Mouse (Mus musculus) forebrain, embryonic 16.5 days (tissue): Measurements from ENCODE around the gene Chst5. TPM values are rescaled to one million over a fixed set of nuclear protein-coding genes. Genes with fewer than 3 reads are reported as not detected.

Experiments used
- ATAC-seq: fragments of 200-750 bp; cut with Nextera tagmentation; 2 replicates; pipeline ENCODE4 v1.8.0; 2017; ENCODE audit warnings: mild to moderate bottlenecking, moderate library complexity
- H3K27ac ChIP-seq: fragments of 300-500 bp; sonication (generic); 2 replicates; pipeline ENCODE4 v1.5.1; 2014; ENCODE audit warnings: low read length, control low read depth
- H3K27me3 ChIP-seq: fragments of 300-500 bp; sonication (generic); replicated peaks from 2 replicates; pipeline ENCODE4 v1.6.1; 2014; ENCODE audit warnings: low read length; ENCODE audit not compliant: control insufficient read depth, insufficient read depth
- H3K36me3 ChIP-seq: fragments of 300-500 bp; sonication (generic); 2 replicates; pipeline ENCODE4 v1.6.1; 2014; ENCODE audit not compliant: control insufficient read depth, insufficient read depth
- H3K4me1 ChIP-seq: fragments of 300-500 bp; sonication (generic); replicated peaks from 2 replicates; pipeline ENCODE4 v1.6.1; 2014; ENCODE audit warnings: low read length; ENCODE audit not compliant: control insufficient read depth, insufficient read depth
- H3K4me2 ChIP-seq: fragments of 300-500 bp; sonication (generic); 2 replicates; pipeline ENCODE4 v1.6.1; 2014; ENCODE audit warnings: mild to moderate bottlenecking, low read length, control low read depth
- H3K4me3 ChIP-seq: fragments of 300-500 bp; sonication (generic); replicated peaks from 2 replicates; pipeline ENCODE4 v1.5.1; 2014; ENCODE audit warnings: mild to moderate bottlenecking, low read length, control low read depth
- H3K9ac ChIP-seq: fragments of 300-500 bp; sonication (generic); replicated peaks from 2 replicates; pipeline ENCODE4 v1.6.1; 2014; ENCODE audit warnings: low read depth, low read length, control low read depth
- H3K9me3 ChIP-seq: fragments of 300-500 bp; sonication (generic); 2 replicates; pipeline ENCODE4 v1.6.1; 2016; ENCODE audit warnings: low read length; ENCODE audit not compliant: control insufficient read depth
- WGBS: fragments of 180-500 bp; shearing (Covaris S2); extraction: QIAGEN DNeasy Blood & Tissue Kit; methylation state at CpG from one replicate; pipeline ENCODE4 v1.1.7; 2014; 5-methylcytosine and 5-hydroxymethylcytosine counted together
- polyA plus RNA-seq: library from polyadenylated mRNA; unstranded; fragments of >200 nt; fragmentation: Nextera tagmentation; extraction: Ambion mirVana; gene quantifications from 2 replicates; pipeline ENCODE4 v1.2.1, GENCODE M21; 2015

The Chst5 gene
- 2.3 and 2.6 TPM in 2 replicates for polyA plus RNA-seq

- Histone ChIP-seq H3K27ac (no peak within 1 kb of the TSS), H3K4me3 (peak within 1 kb of the TSS; percentile 49), H3K4me2 (peak within 1 kb of the TSS; percentile 92), H3K9ac (peak within 1 kb of the TSS; percentile 78), H3K27me3 (no peaks in the 10 kb centered on the region), H3K36me3 (no peaks in the 10 kb centered on the region), H3K4me1 (peaks cover 30% of the 10 kb centered on the region), H3K9me3 (no peaks in the 10 kb centered on the region)
- 2% methylated on average over 47 of the region's 47 CpGs for WGBS
- ATAC-seq = peak; percentile 24; the same call in 1 of the 2 replicates
These were observed at the start of gene Chst5 for GRCm38 (mm10) chr8:111909621-111910450. Chst5 (minus strand) TSS chr8:111910447.

- no peak for ATAC-seq
- WGBS = 89% methylated on average over 2 of the region's 2 CpGs
- Histone ChIP-seq H3K27me3 (no peaks in the 10 kb centered on the region), H3K9ac (no peak overlapping the region), H3K4me3 (no peak overlapping the region), H3K4me2 (no peak overlapping the region), H3K27ac (no peak overlapping the region), H3K4me1 (no peaks in the 10 kb centered on the region), H3K9me3 (no peaks in the 10 kb centered on the region), H3K36me3 (peaks cover 29% of the 10 kb centered on the region)
These were observed 47.0 kb upstream of the Chst5 start for GRCm38 (mm10) chr8:111957231-111957630.

- peaks cover 29% of the 10 kb centered on the region for H3K36me3 ChIP-seq
- WGBS = 92% methylated on average over 5 of the region's 5 CpGs
- H3K27ac ChIP-seq = no peak overlapping the region
- H3K27me3 ChIP-seq = no peaks in the 10 kb centered on the region
- H3K4me2 ChIP-seq = no peak overlapping the region
- ATAC-seq = no peak
- H3K9me3 ChIP-seq = no peaks in the 10 kb centered on the region
- no peak overlapping the region for H3K9ac ChIP-seq
- no peak overlapping the region for H3K4me3 ChIP-seq
- H3K4me1 ChIP-seq = no peaks in the 10 kb centered on the region
These were observed 45.6 kb upstream of the Chst5 start for GRCm38 (mm10) chr8:111955879-111956278.

GRCm38 (mm10) chr8:111954844-111955594 lies 44.8 kb upstream of the Chst5 start:
- H3K4me2 ChIP-seq = no peak overlapping the region
- no peak overlapping the region for H3K9ac ChIP-seq
- H3K27ac ChIP-seq = no peak overlapping the region
- no peaks in the 10 kb centered on the region for H3K27me3 ChIP-seq
- peaks cover 29% of the 10 kb centered on the region for H3K36me3 ChIP-seq
- H3K4me3 ChIP-seq = no peak overlapping the region
- no peak for ATAC-seq
- H3K9me3 ChIP-seq = no peaks in the 10 kb centered on the region
- no peaks in the 10 kb centered on the region for H3K4me1 ChIP-seq
- WGBS = 89% methylated on average over 4 of the region's 4 CpGs

- Histone ChIP-seq H3K36me3 (peaks cover 34% of the 10 kb centered on the region), H3K4me1 (no peaks in the 10 kb centered on the region), H3K9me3 (no peaks in the 10 kb centered on the region), H3K4me3 (no peak overlapping the region), H3K9ac (no peak overlapping the region), H3K27ac (no peak overlapping the region), H3K4me2 (no peak overlapping the region), H3K27me3 (no peaks in the 10 kb centered on the region)
- no peak for ATAC-seq
- 95% methylated on average over 5 of the region's 5 CpGs for WGBS
These were observed 41.7 kb upstream of the Chst5 start for GRCm38 (mm10) chr8:111951936-111952335.

- WGBS = 95% methylated on average over 7 of the region's 7 CpGs
- Histone ChIP-seq H3K27me3 (no peaks in the 10 kb centered on the region), H3K4me2 (no peak overlapping the region), H3K4me1 (no peaks in the 10 kb centered on the region), H3K27ac (no peak overlapping the region), H3K9me3 (no peaks in the 10 kb centered on the region), H3K36me3 (peaks cover 34% of the 10 kb centered on the region), H3K9ac (no peak overlapping the region), H3K4me3 (no peak overlapping the region)
- no peak for ATAC-seq
These were observed 41.1 kb upstream of the Chst5 start for GRCm38 (mm10) chr8:111951317-111951716.

- no peaks in the 10 kb centered on the region for H3K9me3 ChIP-seq
- H3K9ac ChIP-seq = no peak overlapping the region
- H3K4me1 ChIP-seq = no peaks in the 10 kb centered on the region
- WGBS = 91% methylated on average over 3 of the region's 3 CpGs
- H3K4me3 ChIP-seq = no peak overlapping the region
- H3K27me3 ChIP-seq = no peaks in the 10 kb centered on the region
- H3K27ac ChIP-seq = no peak overlapping the region
- no peak overlapping the region for H3K4me2 ChIP-seq
- peaks cover 34% of the 10 kb centered on the region for H3K36me3 ChIP-seq
- no peak for ATAC-seq
These were observed 40.6 kb upstream of the Chst5 start for GRCm38 (mm10) chr8:111950846-111951245.

- Histone ChIP-seq H3K4me3 (no peak overlapping the region), H3K4me2 (no peak overlapping the region), H3K4me1 (no peaks in the 10 kb centered on the region), H3K36me3 (peaks cover 26% of the 10 kb centered on the region), H3K27ac (no peak overlapping the region), H3K27me3 (no peaks in the 10 kb centered on the region), H3K9ac (no peak overlapping the region), H3K9me3 (no peaks in the 10 kb centered on the region)
- WGBS = 88% methylated on average over 8 of the region's 8 CpGs
- ATAC-seq = no peak
These were observed 37.7 kb upstream of the Chst5 start for GRCm38 (mm10) chr8:111947954-111948353.

GRCm38 (mm10) chr8:111947144-111947543 lies 36.9 kb upstream of the Chst5 start:
- Histone ChIP-seq H3K4me1 (peaks cover 2% of the 10 kb centered on the region), H3K27ac (no peak overlapping the region), H3K4me2 (no peak overlapping the region), H3K4me3 (no peak overlapping the region), H3K9me3 (no peaks in the 10 kb centered on the region), H3K36me3 (peaks cover 23% of the 10 kb centered on the region), H3K9ac (no peak overlapping the region), H3K27me3 (no peaks in the 10 kb centered on the region)
- ATAC-seq = no peak
- WGBS = 95% methylated on average over 2 of the region's 2 CpGs
